Mouse (Mus musculus): Measurements from ENCODE around the gene Pi16.
A peak's percentile ranks its signal among the peaks of the same experiment; 100 is the strongest.
"Not testable (repeated sequence)": the region's sequence is repeated elsewhere in the genome, so short reads cannot be mapped to it uniquely, and the experiment has no call there.

Gene Pi16

GRCm38 (mm10) chr17:29317380-29317779, at the start of gene Pi16:
Pi16 (plus strand) TSS chr17:29317680.
- not testable (repeated sequence) for ATAC-seq (ENCODE audit: low TSS enrichment)

GRCm38 (mm10) chr17:29267931-29268681, 49.4 kb upstream of the Pi16 start:
- ATAC-seq (ENCODE audit: low TSS enrichment) = no peak

GRCm38 (mm10) chr17:29268682-29269348, 48.7 kb upstream of the Pi16 start, which contains the start of gene BC004004:
BC004004 (plus strand) TSS chr17:29268788.
- peak; percentile 88 for ATAC-seq (ENCODE audit: low TSS enrichment)

- ATAC-seq (ENCODE audit: low TSS enrichment) = no peak
These were observed 48.2 kb upstream of the Pi16 start for GRCm38 (mm10) chr17:29269349-29269706.

- no peak for ATAC-seq (ENCODE audit: low TSS enrichment)
These were observed 47.3 kb upstream of the Pi16 start for GRCm38 (mm10) chr17:29270148-29270698.

- ATAC-seq (ENCODE audit: low TSS enrichment) = no peak
These were observed 44.3 kb upstream of the Pi16 start for GRCm38 (mm10) chr17:29273156-29273555.

- ATAC-seq (ENCODE audit: low TSS enrichment) = no peak
These were observed 43.6 kb upstream of the Pi16 start for GRCm38 (mm10) chr17:29273889-29274288.

GRCm38 (mm10) chr17:29280422-29280821, 37.1 kb upstream of the Pi16 start:
- no peak for ATAC-seq (ENCODE audit: low TSS enrichment)

- ATAC-seq (ENCODE audit: low TSS enrichment) = no peak
These were observed 35.9 kb upstream of the Pi16 start for GRCm38 (mm10) chr17:29281541-29281940.

- no peak for ATAC-seq (ENCODE audit: low TSS enrichment)
These were observed 35.1 kb upstream of the Pi16 start for GRCm38 (mm10) chr17:29282216-29282952.

- ATAC-seq (ENCODE audit: low TSS enrichment) = no peak
These were observed 25.7 kb upstream of the Pi16 start for GRCm38 (mm10) chr17:29291793-29292192.

GRCm38 (mm10) chr17:29292996-29293395, 24.5 kb upstream of the Pi16 start:
- no peak for ATAC-seq (ENCODE audit: low TSS enrichment)

GRCm38 (mm10) chr17:29293807-29294605, 23.5 kb upstream of the Pi16 start:
- ATAC-seq (ENCODE audit: low TSS enrichment) = no peak

GRCm38 (mm10) chr17:29295835-29296234, 21.6 kb upstream of the Pi16 start:
- no peak for ATAC-seq (ENCODE audit: low TSS enrichment)

- no peak for ATAC-seq (ENCODE audit: low TSS enrichment)
These were observed 20.2 kb upstream of the Pi16 start for GRCm38 (mm10) chr17:29297321-29297720.

- ATAC-seq (ENCODE audit: low TSS enrichment) = no peak
These were observed 19.7 kb upstream of the Pi16 start for GRCm38 (mm10) chr17:29297813-29298212.

- no peak for ATAC-seq (ENCODE audit: low TSS enrichment)
These were observed 18.2 kb upstream of the Pi16 start for GRCm38 (mm10) chr17:29299282-29299681.

GRCm38 (mm10) chr17:29300926-29301325, 16.6 kb upstream of the Pi16 start:
- ATAC-seq (ENCODE audit: low TSS enrichment) = peak; percentile 41; the same call in 1 of the 2 replicates

- no peak for ATAC-seq (ENCODE audit: low TSS enrichment)
These were observed 16.1 kb upstream of the Pi16 start for GRCm38 (mm10) chr17:29301421-29301820.

GRCm38 (mm10) chr17:29302149-29302548, 15.3 kb upstream of the Pi16 start:
- ATAC-seq (ENCODE audit: low TSS enrichment) = peak; percentile 51; the same call in 1 of the 2 replicates

GRCm38 (mm10) chr17:29303087-29303486, 14.4 kb upstream of the Pi16 start:
- ATAC-seq (ENCODE audit: low TSS enrichment) = no peak

All from frontal cortex, adult (tissue).